Mouse (Mus musculus): ENCODE data around the gene Csad. TPM values are rescaled to one million over a fixed set of nuclear protein-coding genes. Genes with fewer than 3 reads are reported as not detected.

The Csad gene
- polyA plus RNA-seq, 1 experiment from 2014 or later = 50.9 TPM

GRCm38 (mm10) chr15:102192820-102193386, 11.6 kb downstream of the Csad start:
- no peak for ATAC-seq (ENCODE audit: insufficient read depth, low FRiP score)
- peak overlapping the region; percentile 15; the same call in 1 of the 2 replicates for H3K27ac ChIP-seq (ENCODE audit: low read length)
- peak overlapping the region; percentile 30; the same call in 1 of the 2 replicates for H3K9ac ChIP-seq (ENCODE audit: low read length)
- H3K4me3 ChIP-seq (replicated peaks; ENCODE audit: low read length) = no peak overlapping the region
- WGBS = 38% methylated on average over 5 of the region's 5 CpGs
- no peaks in the 10 kb centered on the region for H3K27me3 ChIP-seq (ENCODE audit: control insufficient read depth, insufficient read depth, low read length)
- no peak overlapping the region for H3K4me2 ChIP-seq (ENCODE audit: low read depth, low read length)
- H3K9me3 ChIP-seq (replicated peaks; ENCODE audit: control insufficient read depth, low read length) = no peaks in the 10 kb centered on the region
- H3K4me1 ChIP-seq (ENCODE audit: control insufficient read depth, insufficient read depth, low read length) = peaks cover 9% of the 10 kb centered on the region; the same call in 1 of the 2 replicates
- 0 out of 2 replicates have a peak, but pooled peaks cover under 1% of the 10 kb centered on the region for H3K36me3 ChIP-seq (ENCODE audit: control insufficient read depth, insufficient read depth, low read length)

DNA sequence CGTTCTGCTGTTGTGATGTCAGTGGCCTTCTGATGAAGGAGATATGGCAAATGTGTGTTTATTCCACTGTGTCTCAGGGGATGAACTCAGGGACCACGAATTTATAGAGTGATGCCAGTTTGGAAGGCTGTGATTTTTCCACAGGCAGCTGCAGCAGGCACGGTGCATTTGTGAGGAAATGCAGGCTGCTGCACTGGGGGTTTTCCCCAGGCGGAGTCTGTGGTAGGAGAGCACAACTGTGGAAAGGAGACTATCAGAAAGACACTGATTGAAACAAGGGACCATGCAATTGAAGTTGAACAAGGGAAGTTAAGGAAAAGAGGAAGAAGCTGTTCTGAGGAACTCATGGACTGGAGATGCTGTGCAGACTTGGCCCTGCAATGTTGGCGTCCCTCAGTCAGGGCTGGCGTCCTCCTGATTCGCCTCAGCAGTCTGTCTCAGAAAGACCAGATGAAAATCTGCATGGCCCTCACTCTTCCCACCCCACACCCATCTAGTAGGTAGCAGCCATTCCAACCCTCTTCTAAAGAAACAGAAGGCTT, 12.2 kb downstream of the Csad start:
- WGBS = 52% methylated on average over 7 of the region's 7 CpGs
- no peak for ATAC-seq (ENCODE audit: insufficient read depth, low FRiP score)
- H3K4me2 ChIP-seq (ENCODE audit: low read depth, low read length) = no peak overlapping the region
- H3K27ac ChIP-seq (ENCODE audit: low read length) = peak overlapping the region; percentile 15; the same call in 1 of the 2 replicates
- peaks cover 9% of the 10 kb centered on the region; the same call in 1 of the 2 replicates for H3K4me1 ChIP-seq (ENCODE audit: control insufficient read depth, insufficient read depth, low read length)
- H3K9me3 ChIP-seq (replicated peaks; ENCODE audit: control insufficient read depth, low read length) = no peaks in the 10 kb centered on the region
- H3K4me3 ChIP-seq (replicated peaks; ENCODE audit: low read length) = no peak overlapping the region
- no peaks in the 10 kb centered on the region for H3K27me3 ChIP-seq (ENCODE audit: control insufficient read depth, insufficient read depth, low read length)
- H3K9ac ChIP-seq (ENCODE audit: low read length) = no peak overlapping the region
- 0 out of 2 replicates have a peak, but pooled peaks cover 3% of the 10 kb centered on the region for H3K36me3 ChIP-seq (ENCODE audit: control insufficient read depth, insufficient read depth, low read length)

DNA sequence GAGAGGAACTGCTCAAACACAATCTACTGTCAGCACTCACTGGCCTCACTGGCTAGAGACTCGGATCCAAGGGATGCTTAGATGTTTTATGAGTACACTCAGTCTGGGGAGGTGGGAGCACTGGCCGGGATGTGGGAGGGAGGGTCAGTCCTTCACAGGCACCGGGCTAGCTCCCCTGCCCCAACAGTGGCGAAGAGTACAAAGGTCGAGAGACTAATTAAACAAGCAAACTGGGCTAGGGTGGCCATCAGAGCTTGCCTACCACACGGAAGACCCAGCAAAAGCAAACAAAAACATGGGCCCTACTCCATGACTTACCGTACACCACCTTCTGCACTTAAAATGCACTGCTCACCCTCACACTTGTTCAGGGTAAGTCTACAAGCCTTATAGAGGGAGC, 12.8 kb downstream of the Csad start:
- H3K4me3 ChIP-seq (replicated peaks; ENCODE audit: low read length) = no peak overlapping the region
- no peak overlapping the region for H3K27ac ChIP-seq (ENCODE audit: low read length)
- peaks cover 9% of the 10 kb centered on the region; the same call in 1 of the 2 replicates for H3K4me1 ChIP-seq (ENCODE audit: control insufficient read depth, insufficient read depth, low read length)
- H3K4me2 ChIP-seq (ENCODE audit: low read depth, low read length) = no peak overlapping the region
- no peaks in the 10 kb centered on the region for H3K9me3 ChIP-seq (replicated peaks; ENCODE audit: control insufficient read depth, low read length)
- no peak overlapping the region for H3K9ac ChIP-seq (ENCODE audit: low read length)
- 0 out of 2 replicates have a peak, but pooled peaks cover 3% of the 10 kb centered on the region for H3K36me3 ChIP-seq (ENCODE audit: control insufficient read depth, insufficient read depth, low read length)
- H3K27me3 ChIP-seq (ENCODE audit: control insufficient read depth, insufficient read depth, low read length) = no peaks in the 10 kb centered on the region
- no peak for ATAC-seq (ENCODE audit: insufficient read depth, low FRiP score)
- 42% methylated on average over 7 of the region's 7 CpGs for WGBS

DNA sequence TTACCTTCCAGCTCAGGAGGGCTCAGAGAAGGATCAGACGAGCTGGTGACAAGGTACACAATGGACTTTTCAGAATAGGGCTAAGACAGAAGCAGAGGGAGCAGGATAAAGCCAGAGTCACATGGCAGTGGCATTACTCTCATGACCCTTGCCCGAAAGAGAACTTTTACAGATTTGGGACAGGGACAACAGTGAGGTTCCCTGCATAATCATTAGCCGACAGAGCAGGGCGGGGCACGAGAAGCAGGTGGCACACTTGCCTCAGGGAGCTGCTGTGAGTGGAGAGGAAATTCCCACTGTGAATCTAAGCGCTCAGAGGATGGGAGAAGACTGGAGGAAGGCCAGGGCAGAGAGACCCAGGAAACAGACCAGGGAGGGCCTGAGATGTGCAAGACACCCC, 15.6 kb downstream of the Csad start:
- H3K4me1 ChIP-seq (ENCODE audit: control insufficient read depth, insufficient read depth, low read length) = peaks cover 9% of the 10 kb centered on the region; the same call in 1 of the 2 replicates
- H3K27me3 ChIP-seq (ENCODE audit: control insufficient read depth, insufficient read depth, low read length) = no peaks in the 10 kb centered on the region
- no peak overlapping the region for H3K9ac ChIP-seq (ENCODE audit: low read length)
- H3K9me3 ChIP-seq (replicated peaks; ENCODE audit: control insufficient read depth, low read length) = no peaks in the 10 kb centered on the region
- H3K36me3 ChIP-seq (ENCODE audit: control insufficient read depth, insufficient read depth, low read length) = 0 out of 2 replicates have a peak, but pooled peaks cover 3% of the 10 kb centered on the region
- H3K27ac ChIP-seq (ENCODE audit: low read length) = no peak overlapping the region
- 46% methylated on average over 6 of the region's 6 CpGs for WGBS
- no peak for ATAC-seq (ENCODE audit: insufficient read depth, low FRiP score)
- H3K4me3 ChIP-seq (replicated peaks; ENCODE audit: low read length) = no peak overlapping the region
- H3K4me2 ChIP-seq (ENCODE audit: low read depth, low read length) = no peak overlapping the region

DNA sequence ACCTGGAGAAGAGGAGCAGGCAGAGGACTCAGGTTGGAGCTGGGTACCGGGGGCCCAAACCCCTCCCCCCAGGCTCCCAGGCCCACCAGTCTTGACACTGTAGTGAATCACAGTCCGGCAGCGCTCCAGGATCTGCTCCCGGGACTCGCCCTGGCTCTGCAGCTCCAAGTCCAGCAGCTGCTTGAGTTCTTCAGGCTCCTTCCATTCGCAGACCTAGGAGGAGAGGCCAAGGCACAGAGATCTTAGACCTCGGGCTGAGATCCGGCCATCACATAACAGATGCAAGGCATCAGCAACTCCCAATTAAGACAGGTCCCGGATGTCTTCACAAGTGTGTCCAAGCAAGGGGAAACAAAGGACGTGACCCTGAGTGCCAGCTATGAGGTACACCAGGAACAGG, 16.4 kb downstream of the Csad start:
- Histone ChIP-seq H3K4me1 (ENCODE audit: control insufficient read depth, insufficient read depth, low read length) (peaks cover 9% of the 10 kb centered on the region; the same call in 1 of the 2 replicates), H3K4me2 (ENCODE audit: low read depth, low read length) (no peak overlapping the region), H3K9ac (ENCODE audit: low read length) (peak overlapping the region; percentile 9; the same call in 1 of the 2 replicates), H3K27me3 (ENCODE audit: control insufficient read depth, insufficient read depth, low read length) (no peaks in the 10 kb centered on the region), H3K4me3 (replicated peaks; ENCODE audit: low read length) (no peak overlapping the region), H3K36me3 (ENCODE audit: control insufficient read depth, insufficient read depth, low read length) (0 out of 2 replicates have a peak, but pooled peaks cover 3% of the 10 kb centered on the region), H3K27ac (ENCODE audit: low read length) (no peak overlapping the region), H3K9me3 (replicated peaks; ENCODE audit: control insufficient read depth, low read length) (no peaks in the 10 kb centered on the region)
- no peak for ATAC-seq (ENCODE audit: insufficient read depth, low FRiP score)
- 75% methylated on average over 10 of the region's 10 CpGs for WGBS

GRCm38 (mm10) chr15:102186239-102186638, 18.3 kb downstream of the Csad start:
- Histone ChIP-seq H3K9ac (ENCODE audit: low read length) (no peak overlapping the region), H3K4me3 (replicated peaks; ENCODE audit: low read length) (no peak overlapping the region), H3K36me3 (ENCODE audit: control insufficient read depth, insufficient read depth, low read length) (0 out of 2 replicates have a peak, but pooled peaks cover 3% of the 10 kb centered on the region), H3K27ac (ENCODE audit: low read length) (no peak overlapping the region), H3K9me3 (replicated peaks; ENCODE audit: control insufficient read depth, low read length) (no peaks in the 10 kb centered on the region), H3K27me3 (ENCODE audit: control insufficient read depth, insufficient read depth, low read length) (no peaks in the 10 kb centered on the region), H3K4me1 (ENCODE audit: control insufficient read depth, insufficient read depth, low read length) (0 out of 2 replicates have a peak, but pooled peaks cover 2% of the 10 kb centered on the region), H3K4me2 (ENCODE audit: low read depth, low read length) (no peak overlapping the region)
- no peak for ATAC-seq (ENCODE audit: insufficient read depth, low FRiP score)
- WGBS = 76% methylated on average over 11 of the region's 11 CpGs

DNA sequence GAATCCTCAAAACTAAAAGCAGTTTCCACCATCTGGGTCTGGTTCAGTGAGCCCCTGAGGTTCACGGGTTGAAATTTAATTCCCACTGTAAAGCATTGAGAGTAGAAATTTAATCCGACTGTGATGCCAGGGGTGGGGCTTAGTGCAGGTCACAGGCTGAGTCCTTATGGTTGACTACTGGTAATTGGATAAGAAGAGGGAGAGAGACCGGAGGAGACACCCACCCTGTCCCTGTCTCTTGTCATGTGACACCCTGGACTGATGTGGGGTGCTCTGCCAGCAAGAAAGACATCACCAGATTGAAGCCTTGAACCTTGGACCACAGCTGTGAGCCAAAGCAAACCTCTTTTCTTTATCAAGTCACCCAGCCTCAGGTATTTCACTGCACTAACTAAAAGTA, 21.4 kb downstream of the Csad start:
- no peak overlapping the region for H3K27ac ChIP-seq (ENCODE audit: low read length)

GRCm38 (mm10) chr15:102179924-102180323, 24.6 kb downstream of the Csad start:
- Histone ChIP-seq H3K4me3 (replicated peaks; ENCODE audit: low read length) (no peak overlapping the region), H3K36me3 (ENCODE audit: control insufficient read depth, insufficient read depth, low read length) (no peaks in the 10 kb centered on the region; the same call in 1 of the 2 replicates), H3K4me2 (ENCODE audit: low read depth, low read length) (no peak overlapping the region), H3K4me1 (ENCODE audit: control insufficient read depth, insufficient read depth, low read length) (no peaks in the 10 kb centered on the region), H3K27ac (ENCODE audit: low read length) (no peak overlapping the region), H3K27me3 (ENCODE audit: control insufficient read depth, insufficient read depth, low read length) (no peaks in the 10 kb centered on the region), H3K9ac (ENCODE audit: low read length) (no peak overlapping the region), H3K9me3 (replicated peaks; ENCODE audit: control insufficient read depth, low read length) (no peaks in the 10 kb centered on the region)
- 87% methylated on average over 14 of the region's 14 CpGs for WGBS
- ATAC-seq (ENCODE audit: insufficient read depth, low FRiP score) = no peak

More for the DNA sequence above, 21.4 kb downstream of the Csad start:
- WGBS = 81% methylated on average over 3 of the region's 3 CpGs
- H3K27me3 ChIP-seq (ENCODE audit: control insufficient read depth, insufficient read depth, low read length) = no peaks in the 10 kb centered on the region
- no peak overlapping the region for H3K4me3 ChIP-seq (replicated peaks; ENCODE audit: low read length)
- no peaks in the 10 kb centered on the region for H3K4me1 ChIP-seq (ENCODE audit: control insufficient read depth, insufficient read depth, low read length)
- no peaks in the 10 kb centered on the region for H3K9me3 ChIP-seq (replicated peaks; ENCODE audit: control insufficient read depth, low read length)
- ATAC-seq (ENCODE audit: insufficient read depth, low FRiP score) = no peak
- no peak overlapping the region for H3K4me2 ChIP-seq (ENCODE audit: low read depth, low read length)
- no peak overlapping the region for H3K9ac ChIP-seq (ENCODE audit: low read length)
- 0 out of 2 replicates have a peak, but pooled peaks cover 3% of the 10 kb centered on the region for H3K36me3 ChIP-seq (ENCODE audit: control insufficient read depth, insufficient read depth, low read length)

GRCm38 (mm10) chr15:102179106-102179505, 25.4 kb downstream of the Csad start:
- no peak for ATAC-seq (ENCODE audit: insufficient read depth, low FRiP score)
- WGBS = 74% methylated on average over 9 of the region's 9 CpGs
- H3K27ac ChIP-seq (ENCODE audit: low read length) = no peak overlapping the region

More at GRCm38 (mm10) chr15:102179106-102179505, 25.4 kb downstream of the Csad start:
- no peak overlapping the region for H3K4me3 ChIP-seq (replicated peaks; ENCODE audit: low read length)
- no peaks in the 10 kb centered on the region for H3K27me3 ChIP-seq (ENCODE audit: control insufficient read depth, insufficient read depth, low read length)
- no peak overlapping the region for H3K9ac ChIP-seq (ENCODE audit: low read length)
- no peaks in the 10 kb centered on the region; the same call in 1 of the 2 replicates for H3K36me3 ChIP-seq (ENCODE audit: control insufficient read depth, insufficient read depth, low read length)
- no peak overlapping the region for H3K4me2 ChIP-seq (ENCODE audit: low read depth, low read length)
- no peaks in the 10 kb centered on the region for H3K9me3 ChIP-seq (replicated peaks; ENCODE audit: control insufficient read depth, low read length)
- H3K4me1 ChIP-seq (ENCODE audit: control insufficient read depth, insufficient read depth, low read length) = no peaks in the 10 kb centered on the region

Measured in stomach, embryonic 16.5 days (tissue).